Mouse (Mus musculus): Measurements from ENCODE around the gene Eif1ad.

Eif1ad gene

DNA sequence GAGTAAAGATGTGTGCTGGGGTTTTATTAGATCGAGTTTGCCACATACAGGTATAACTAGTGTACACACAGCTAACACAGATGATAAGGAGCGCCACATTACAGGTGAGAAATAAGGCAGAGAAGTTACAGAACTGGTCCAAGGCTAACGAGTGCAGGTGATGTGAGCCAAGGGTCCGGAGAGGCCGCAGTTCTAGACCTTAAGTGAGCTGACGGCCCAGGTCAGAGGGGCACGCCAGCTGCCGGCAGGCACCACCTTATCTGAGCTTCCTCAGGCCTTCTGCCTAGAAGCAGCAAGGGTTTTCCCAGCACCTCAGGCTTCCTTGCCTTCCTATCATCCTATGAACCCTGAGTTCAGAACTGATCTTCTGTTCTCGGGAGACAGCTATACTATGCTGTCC, 53.1 kb downstream of the Eif1ad start:
- DNase-seq, result no peak

DNA sequence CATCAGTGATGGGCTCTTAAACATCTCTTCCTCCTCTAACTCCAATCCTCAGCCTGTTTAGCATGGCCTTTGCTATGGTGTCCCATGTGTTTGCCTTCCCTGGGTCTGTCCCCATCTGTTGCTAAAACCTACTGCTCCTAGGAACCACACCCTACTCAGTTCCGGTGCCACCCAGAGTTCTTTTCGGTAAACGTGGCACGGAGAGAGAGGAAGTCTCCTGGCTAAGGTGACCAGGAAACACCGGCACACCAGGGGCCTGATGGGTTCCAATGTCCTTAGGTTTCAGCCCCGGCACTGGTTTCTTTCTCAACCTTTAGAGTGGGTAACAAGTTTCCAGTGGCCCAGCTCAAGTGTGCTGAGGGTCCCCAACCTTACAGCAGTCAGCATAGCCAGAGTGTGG, 54.0 kb downstream of the Eif1ad start:
- no peak for DNase-seq
